Mouse (Mus musculus) liver, postnatal 0 days (tissue): ENCODE measurements around the gene Vars. TPM values are rescaled to one million over a fixed set of nuclear protein-coding genes. Genes with fewer than 3 reads are reported as not detected.

Source experiments
- ATAC-seq: fragments of 200-750 bp; cut with Nextera tagmentation; 2 replicates; pipeline ENCODE4 v1.8.0; 2017; ENCODE audit warnings: mild to moderate bottlenecking, moderate library complexity
- DNase-seq: peaks from one replicate; pipeline ENCODE4 v3.0.0-alpha.2; 2016
- H3K27ac ChIP-seq: fragments of 300-500 bp; sonication (generic); 2 replicates; pipeline ENCODE4 v1.5.1; 2014; ENCODE audit warnings: antibody characterized with exemption, moderate library complexity, mild to moderate bottlenecking, low read depth
- H3K27me3 ChIP-seq: fragments of 300-500 bp; sonication (generic); 2 replicates; pipeline ENCODE4 v1.6.1; 2014; ENCODE audit warnings: low read length, control low read depth, mixed read lengths; ENCODE audit not compliant: insufficient read depth
- H3K36me3 ChIP-seq: fragments of 300-500 bp; sonication (generic); replicated peaks from 2 replicates; pipeline ENCODE4 v1.6.1; 2014; ENCODE audit warnings: mild to moderate bottlenecking, control low read depth, low read length, moderate library complexity, mixed read lengths; ENCODE audit not compliant: insufficient read depth
- H3K4me1 ChIP-seq: fragments of 300-500 bp; sonication (generic); 2 replicates; pipeline ENCODE4 v1.6.1; 2014; ENCODE audit warnings: antibody characterized with exemption, mild to moderate bottlenecking, control low read depth; ENCODE audit not compliant: insufficient read depth
- H3K4me2 ChIP-seq: fragments of 300-500 bp; sonication (generic); 2 replicates; pipeline ENCODE4 v1.6.1; 2014; ENCODE audit warnings: low read depth, mild to moderate bottlenecking, low read length, moderate library complexity, mixed read lengths
- H3K4me3 ChIP-seq: fragments of 300-500 bp; sonication (generic); 2 replicates; pipeline ENCODE4 v1.5.1; 2014; ENCODE audit warnings: low read depth, low read length
- H3K9ac ChIP-seq: fragments of 300-500 bp; sonication (generic); replicated peaks from 2 replicates; pipeline ENCODE4 v1.6.1; 2014; ENCODE audit warnings: mild to moderate bottlenecking, moderate library complexity
- H3K9me3 ChIP-seq: fragments of 300-500 bp; sonication (generic); 2 replicates; pipeline ENCODE4 v1.6.1; 2016; ENCODE audit warnings: mild to moderate bottlenecking, control low read depth, low read length, mixed read lengths
- CTCF ChIP-seq: sonication (generic); IDR thresholded peaks from 2 replicates; pipeline ENCODE4 v1.5.1; 2016; ENCODE audit warnings: antibody characterized with exemption, low read depth
- EP300 ChIP-seq: IDR thresholded peaks from 2 replicates; pipeline ENCODE4 v1.6.1; 2016; ENCODE audit warnings: antibody characterized with exemption, low read depth, mild to moderate bottlenecking
- WGBS: fragments of 180-500 bp; shearing (Covaris S2); extraction: QIAGEN DNeasy Blood & Tissue Kit; methylation state at CpG from one replicate; pipeline ENCODE4 v1.1.7; 2014; ENCODE audit not compliant: insufficient replicate concordance; 5-methylcytosine and 5-hydroxymethylcytosine counted together
- polyA plus RNA-seq: library from polyadenylated mRNA; unstranded; fragments of >200 nt; fragmentation: Nextera tagmentation; extraction: Ambion mirVana; gene quantifications from 2 replicates; pipeline ENCODE4 v1.2.1, GENCODE M21; 2015

Vars gene
- polyA plus RNA-seq, 1 experiment from 2014 or later, result 43.8 TPM

DNA sequence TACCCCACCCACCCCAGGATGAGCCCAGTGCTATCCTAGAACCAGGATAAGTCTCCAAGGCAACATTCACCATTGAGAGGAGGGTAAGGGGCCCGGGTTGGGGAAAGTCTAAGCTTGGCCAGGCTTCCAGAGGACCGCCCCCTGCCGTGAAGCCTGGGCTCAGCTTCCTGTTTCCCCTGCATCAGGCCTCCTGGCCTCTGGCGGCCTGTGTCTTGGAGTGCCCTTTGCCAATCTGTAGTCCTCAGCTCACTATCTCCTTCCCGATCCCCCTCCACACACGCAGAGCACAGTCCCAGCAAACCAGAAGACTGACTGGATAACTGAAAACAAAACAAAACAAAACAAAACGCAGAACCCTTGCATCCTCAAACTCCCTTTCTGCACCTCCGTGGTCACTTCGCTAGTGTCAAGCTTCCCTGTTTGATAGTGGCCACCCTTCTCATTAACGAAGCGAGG lies 48.8 kb downstream of the Vars start, which contains the start of gene Clic1:
Gene Clic1, plus strand, starts transcription at position 406 of the 456 bp plus-strand sequence.
- H3K27me3 ChIP-seq, result no peaks in the 10 kb centered on the region
- DNase-seq (peak; percentile 77), ATAC-seq (peak; percentile 4; the same call in 1 of the 2 replicates)
- WGBS, result 2% methylated on average over 11 of the region's 11 CpGs
- TF ChIP-seq EP300 (no peak), CTCF (peak; percentile 49)
- H3K4me3 ChIP-seq, result peak within 1 kb of the TSS; percentile 68
- no peaks in the 10 kb centered on the region for H3K9me3 ChIP-seq
- peak within 1 kb of the TSS; percentile 87 for H3K9ac ChIP-seq
- H3K36me3 ChIP-seq, result peaks cover 24% of the 10 kb centered on the region
- H3K4me2 ChIP-seq, result peak within 1 kb of the TSS; percentile 99
- peak within 1 kb of the TSS; percentile 98 for H3K27ac ChIP-seq
- peaks cover 55% of the 10 kb centered on the region for H3K4me1 ChIP-seq

GRCm38 (mm10) chr17:35050126-35050750 lies 49.5 kb downstream of the Vars start:
- Histone ChIP-seq H3K9ac (peak overlapping the region; percentile 87), H3K36me3 (peaks cover 29% of the 10 kb centered on the region), H3K4me2 (peak overlapping the region; percentile 99), H3K27me3 (no peaks in the 10 kb centered on the region), H3K4me3 (peak overlapping the region; percentile 68), H3K9me3 (no peaks in the 10 kb centered on the region), H3K27ac (peak overlapping the region; percentile 98), H3K4me1 (peaks cover 49% of the 10 kb centered on the region)
- no peak for TF ChIP-seq EP300
- no peak for TF ChIP-seq CTCF
- DNase-seq (peak; percentile 85), ATAC-seq (peak; percentile 2)
- WGBS, result 1% methylated on average over 27 of the region's 27 CpGs

GRCm38 (mm10) chr17:35051156-35052086 lies 50.6 kb downstream of the Vars start:
- Histone ChIP-seq H3K9me3 (no peaks in the 10 kb centered on the region), H3K4me3 (peak overlapping the region; percentile 68), H3K4me2 (peak overlapping the region; percentile 99), H3K4me1 (peaks cover 38% of the 10 kb centered on the region), H3K9ac (peak overlapping the region; percentile 87), H3K36me3 (peaks cover 41% of the 10 kb centered on the region), H3K27me3 (no peaks in the 10 kb centered on the region), H3K27ac (peak overlapping the region; percentile 98)
- DNase-seq, result peak; percentile 76
- peak; percentile 29; the same call in 1 of the 2 replicates for TF ChIP-seq EP300
- no peak for TF ChIP-seq CTCF
- 4% methylated on average over 21 of the region's 21 CpGs for WGBS
- ATAC-seq, result peak; percentile 53

DNA sequence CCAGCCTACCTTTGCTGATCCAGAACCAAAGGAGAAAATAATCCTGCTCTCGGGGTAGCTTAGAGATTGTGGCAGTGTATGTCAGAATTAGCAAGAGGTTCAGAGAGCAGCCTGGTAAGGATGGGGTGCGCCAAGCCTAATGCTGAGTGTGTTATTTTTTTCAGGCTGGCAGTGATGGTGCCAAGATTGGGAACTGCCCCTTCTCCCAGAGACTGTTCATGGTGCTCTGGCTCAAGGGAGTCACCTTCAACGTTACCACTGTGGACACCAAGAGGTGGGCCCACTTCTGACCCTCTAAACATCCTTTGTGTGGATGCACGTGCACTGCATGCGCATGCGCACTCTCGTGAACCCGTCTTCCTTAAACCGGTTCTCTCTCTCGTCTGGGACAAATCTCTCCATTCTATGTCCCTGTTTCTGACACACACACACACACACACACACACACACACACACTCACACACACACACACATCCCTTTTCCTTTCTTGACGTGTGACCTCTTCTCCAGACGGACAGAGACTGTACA lies 51.5 kb downstream of the Vars start:
- H3K4me3 ChIP-seq, result peak overlapping the region; percentile 68
- peak overlapping the region; percentile 98 for H3K27ac ChIP-seq
- ATAC-seq (no peak), DNase-seq (no peak)
- no peaks in the 10 kb centered on the region for H3K27me3 ChIP-seq
- TF ChIP-seq CTCF, result no peak
- TF ChIP-seq EP300, result no peak
- peaks cover 45% of the 10 kb centered on the region for H3K36me3 ChIP-seq
- peaks cover 31% of the 10 kb centered on the region for H3K4me1 ChIP-seq
- H3K9ac ChIP-seq, result peak overlapping the region; percentile 87
- H3K9me3 ChIP-seq, result no peaks in the 10 kb centered on the region
- peak overlapping the region; percentile 99 for H3K4me2 ChIP-seq
- 82% methylated on average over 12 of the region's 12 CpGs for WGBS

GRCm38 (mm10) chr17:35055691-35056495 lies 55.1 kb downstream of the Vars start:
- Histone ChIP-seq H3K36me3 (peaks cover 60% of the 10 kb centered on the region), H3K4me2 (no peak overlapping the region), H3K9me3 (no peaks in the 10 kb centered on the region), H3K4me3 (no peak overlapping the region), H3K27me3 (no peaks in the 10 kb centered on the region), H3K4me1 (peaks cover 26% of the 10 kb centered on the region), H3K27ac (no peak overlapping the region), H3K9ac (no peak overlapping the region)
- DNase-seq, result no peak
- TF ChIP-seq CTCF, result no peak
- TF ChIP-seq EP300, result no peak
- 90% methylated on average over 7 of the region's 7 CpGs for WGBS
- no peak for ATAC-seq
